Mouse (Mus musculus) cerebellum, adult 11 months (tissue): ENCODE measurements around the gene Cpox.

Experiments
- DNase-seq: peaks from one replicate; pipeline ENCODE4 v3.0.0; 2022

The Cpox gene

GRCm38 (mm10) chr16:58670643-58671042, 551 bp downstream of the Cpox start:
- DNase-seq: no peak

DNA sequence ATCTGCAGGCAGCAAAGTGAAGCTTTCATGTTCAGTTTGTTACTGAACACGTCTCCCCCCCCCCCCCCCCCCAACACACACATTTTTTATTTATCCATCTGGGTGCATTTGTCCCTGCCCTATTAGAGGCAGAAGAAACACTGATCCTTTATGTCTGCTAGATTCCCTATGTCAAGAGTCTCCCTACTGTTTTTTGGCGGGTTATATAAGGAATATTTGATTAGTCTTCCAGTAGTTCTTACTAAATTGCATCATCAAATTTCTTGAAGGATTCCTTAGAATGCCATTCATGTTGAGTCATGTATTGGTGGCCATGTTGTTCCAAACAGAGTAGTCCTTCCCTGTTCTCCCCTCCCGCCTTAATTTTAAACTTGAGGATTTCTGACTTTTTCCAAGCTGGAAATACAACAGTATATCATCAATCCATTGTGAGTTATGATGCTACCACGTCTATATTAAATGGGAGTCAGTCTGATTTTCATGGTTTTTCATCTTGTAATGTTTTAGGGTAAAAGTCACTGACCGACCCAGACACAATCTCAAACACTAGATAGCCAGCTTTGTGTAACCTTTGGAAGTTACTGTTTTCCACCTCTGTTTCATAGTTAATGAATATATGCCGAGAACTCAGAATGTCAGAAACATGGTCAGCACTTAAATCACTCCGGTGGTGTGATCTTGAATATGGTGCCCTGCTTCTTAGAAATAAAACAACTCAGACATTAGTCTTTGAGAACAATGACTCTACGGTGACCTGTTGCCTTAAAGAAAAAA, 1.3 kb downstream of the Cpox start:
- no peak for DNase-seq

GRCm38 (mm10) chr16:58672396-58672795, 2.3 kb downstream of the Cpox start:
- no peak for DNase-seq

- DNase-seq: no peak
Measured at GRCm38 (mm10) chr16:58673811-58674410, 3.8 kb downstream of the Cpox start.

DNA sequence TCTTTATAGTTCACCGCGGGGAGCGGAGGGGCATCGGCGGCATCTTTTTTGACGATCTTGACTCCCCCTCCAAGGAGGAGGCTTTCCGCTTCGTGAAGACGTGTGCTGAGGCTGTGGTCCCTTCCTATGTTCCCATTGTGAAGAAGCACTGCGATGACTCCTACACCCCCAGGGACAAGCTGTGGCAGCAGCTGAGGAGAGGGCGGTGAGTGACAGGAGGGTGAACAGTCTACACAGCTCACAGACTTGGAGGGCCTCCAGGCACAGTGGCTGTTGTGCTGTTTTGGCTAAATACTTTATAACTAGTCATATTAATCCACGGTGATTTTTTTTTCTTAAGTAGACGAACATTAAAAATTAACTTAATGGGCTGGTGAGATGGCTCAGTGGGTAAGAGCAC, 5.2 kb downstream of the Cpox start:
- no peak for DNase-seq

DNA sequence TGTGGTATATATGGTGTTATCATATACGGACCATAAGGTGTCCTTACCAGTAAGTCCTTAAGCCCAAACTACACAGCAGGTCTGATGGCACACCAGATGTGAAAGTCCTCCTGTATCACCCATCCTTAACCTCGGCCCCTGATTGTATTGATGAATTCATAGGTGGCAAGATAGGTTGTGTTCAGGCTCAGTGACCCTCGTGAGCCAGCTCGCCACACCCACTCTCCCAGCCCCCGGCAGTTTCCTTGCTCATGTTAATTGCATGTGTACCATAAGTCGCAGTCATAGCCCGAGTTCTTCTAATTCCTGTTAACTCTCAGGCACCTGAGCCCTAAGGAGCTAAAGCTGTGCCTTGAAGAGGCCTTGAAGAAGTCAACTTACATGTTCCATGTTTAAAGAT, 6.1 kb downstream of the Cpox start:
- no peak for DNase-seq

- no peak for DNase-seq
Measured at GRCm38 (mm10) chr16:58676633-58677032, 6.5 kb downstream of the Cpox start.

GRCm38 (mm10) chr16:58677491-58677890, 7.4 kb downstream of the Cpox start:
- DNase-seq: no peak

GRCm38 (mm10) chr16:58678660-58679059, 8.6 kb downstream of the Cpox start:
- no peak for DNase-seq

DNA sequence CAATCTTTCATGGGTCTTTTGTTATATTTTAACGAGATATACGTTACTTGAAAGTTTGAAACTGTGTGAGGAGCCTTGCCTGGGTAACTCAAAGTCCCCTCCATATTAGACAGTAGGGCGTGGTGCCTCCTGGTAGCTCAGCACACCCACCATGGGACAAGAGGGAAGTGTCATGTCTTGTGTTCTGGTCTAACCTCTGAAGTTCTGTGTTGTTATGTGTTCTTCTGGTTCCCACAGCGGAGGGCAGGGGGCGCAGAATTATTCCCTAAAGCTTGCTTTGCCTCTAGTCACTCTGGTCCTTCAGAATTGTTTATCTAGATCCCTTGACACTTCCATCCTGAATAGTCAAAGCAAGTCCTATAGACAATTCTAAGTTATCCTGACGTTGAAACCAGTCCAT, 12.0 kb downstream of the Cpox start:
- no peak for DNase-seq

DNA sequence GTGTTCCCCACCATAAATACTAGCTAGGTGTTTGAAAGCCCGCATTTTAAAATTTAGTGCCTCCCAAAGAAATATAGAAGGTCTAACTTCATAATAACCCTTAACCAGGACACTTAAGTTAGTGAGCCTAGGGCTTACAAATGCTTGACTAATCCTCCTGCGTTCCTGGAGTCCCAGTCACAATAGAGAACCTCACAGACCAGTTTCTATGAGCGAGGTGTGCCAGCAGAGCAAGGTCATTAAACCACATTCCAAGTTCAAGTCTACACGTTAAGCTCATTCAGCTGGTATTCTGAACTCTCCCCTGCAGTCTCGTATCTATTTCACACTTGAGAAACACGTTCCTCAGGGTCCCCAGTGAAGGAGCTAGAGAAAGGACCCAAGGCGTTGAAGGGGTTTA, 12.8 kb downstream of the Cpox start:
- DNase-seq: no peak

- DNase-seq: no peak
Measured at GRCm38 (mm10) chr16:58683911-58684310, 13.8 kb downstream of the Cpox start.

- no peak for DNase-seq
Measured at GRCm38 (mm10) chr16:58684537-58684936, 14.4 kb downstream of the Cpox start.

DNA sequence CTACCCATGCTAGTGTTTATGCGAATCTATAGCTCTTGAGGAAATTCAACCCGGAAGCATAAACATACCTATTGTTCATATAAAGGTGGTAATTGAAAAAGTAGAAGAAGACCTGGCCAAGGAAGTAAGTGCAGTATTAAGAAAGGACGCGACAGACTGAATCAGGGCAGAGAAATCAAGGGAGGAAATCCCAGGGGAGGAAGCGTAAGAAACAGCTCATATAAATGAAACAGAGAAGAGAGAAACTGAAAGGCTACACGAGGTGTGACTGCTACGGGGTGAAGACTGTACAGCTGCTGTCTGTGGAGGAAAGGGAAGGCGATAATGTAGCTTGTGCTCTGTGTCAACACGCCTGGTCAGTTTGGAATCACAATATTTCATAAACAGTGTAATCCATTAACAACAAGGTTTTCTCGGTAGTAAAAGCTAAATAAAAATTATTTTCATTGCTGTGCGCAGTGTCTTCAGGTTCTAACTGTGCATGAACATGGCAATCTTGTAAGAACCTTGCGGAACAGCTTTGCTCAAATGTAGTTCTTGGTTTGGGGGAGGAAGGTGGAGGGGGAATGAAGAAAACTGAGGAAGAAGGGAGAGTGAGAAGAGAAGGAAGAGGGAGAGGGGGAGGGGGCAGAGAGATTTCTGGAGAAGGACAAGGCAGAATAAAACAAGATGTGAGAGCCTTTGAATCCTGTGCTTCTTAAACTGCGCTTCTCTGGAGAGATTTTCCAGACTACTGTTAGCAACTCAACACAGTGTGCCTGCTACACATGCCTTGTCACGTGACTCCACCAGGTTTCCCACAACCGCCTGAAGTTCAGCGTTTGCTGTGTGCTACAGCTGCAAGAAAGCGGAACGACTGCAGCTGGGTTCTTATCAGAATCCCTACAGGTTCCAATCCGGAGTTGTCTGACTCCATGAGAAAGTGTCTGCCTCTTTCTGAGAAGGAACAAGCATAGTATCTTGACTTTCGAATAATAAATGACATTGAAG, 15.8 kb downstream of the Cpox start:
- DNase-seq: no peak

DNA sequence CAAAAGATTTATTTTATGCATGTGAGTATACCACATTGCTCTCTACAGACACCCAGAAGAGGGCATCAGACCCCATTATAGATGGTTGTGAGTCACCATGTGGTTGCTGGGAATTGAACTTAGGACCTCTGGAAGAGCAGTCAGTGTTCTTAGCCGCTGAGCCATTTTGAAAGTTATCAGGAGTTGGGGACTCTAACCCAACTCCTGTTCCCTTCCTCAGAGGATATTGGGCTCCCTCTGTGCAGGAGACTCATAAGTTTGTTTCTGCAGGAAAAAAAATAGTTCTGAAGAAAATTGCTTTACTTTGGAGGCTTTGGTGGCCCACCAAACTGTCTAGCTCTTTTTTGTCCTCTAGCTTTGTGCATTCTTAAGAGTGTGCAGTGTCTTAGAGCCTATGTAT, 18.4 kb downstream of the Cpox start:
- DNase-seq: no peak

DNA sequence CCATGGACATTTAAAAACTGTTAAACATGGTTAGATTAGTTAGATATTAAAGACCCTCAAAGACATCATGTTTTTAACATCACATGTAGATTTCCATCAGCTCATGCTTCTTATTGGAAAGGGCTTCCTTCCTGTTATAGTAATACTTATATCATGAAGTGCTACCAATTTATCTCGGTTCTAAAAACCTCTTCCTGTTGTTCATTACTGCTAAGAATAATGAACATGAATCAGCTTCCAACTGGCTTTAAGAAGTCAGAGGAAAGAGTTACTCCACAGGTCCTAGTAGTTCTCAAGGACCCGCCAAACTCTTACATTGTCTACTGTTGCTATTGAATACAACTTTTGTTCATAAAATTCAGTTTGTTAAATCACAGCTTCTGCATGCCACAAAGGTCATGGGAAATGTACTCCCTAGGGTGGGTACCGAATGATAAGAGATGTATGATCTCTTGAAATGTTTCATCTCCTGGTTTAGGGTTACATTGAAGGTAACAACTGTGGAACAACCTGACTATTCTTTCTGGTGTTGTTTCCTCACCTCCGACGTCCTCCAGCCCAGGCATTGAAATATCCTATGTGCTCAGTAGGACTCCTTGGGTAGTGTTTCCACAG, 19.6 kb downstream of the Cpox start:
- DNase-seq: no peak

GRCm38 (mm10) chr16:58690322-58690732, 20.2 kb downstream of the Cpox start:
- DNase-seq: no peak

DNA sequence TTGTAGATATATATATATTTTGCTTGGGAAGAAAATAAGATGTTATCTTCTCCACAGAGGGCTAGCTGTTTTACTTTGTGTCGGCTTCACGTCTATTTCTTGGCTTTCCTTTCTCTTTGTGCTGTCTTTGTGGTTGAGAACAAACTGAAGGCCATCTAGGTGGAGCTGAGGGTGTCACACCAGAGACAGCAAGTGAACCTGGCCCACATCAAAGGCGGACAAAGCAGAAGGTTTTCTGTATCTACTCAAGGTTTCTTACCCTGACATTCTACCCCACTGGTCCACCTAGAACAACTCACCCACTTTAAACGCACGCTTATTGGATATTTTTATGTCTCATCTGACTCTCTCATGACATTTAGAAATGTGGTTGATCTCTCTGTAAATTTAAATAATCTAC, 24.0 kb downstream of the Cpox start:
- DNase-seq: no peak

DNA sequence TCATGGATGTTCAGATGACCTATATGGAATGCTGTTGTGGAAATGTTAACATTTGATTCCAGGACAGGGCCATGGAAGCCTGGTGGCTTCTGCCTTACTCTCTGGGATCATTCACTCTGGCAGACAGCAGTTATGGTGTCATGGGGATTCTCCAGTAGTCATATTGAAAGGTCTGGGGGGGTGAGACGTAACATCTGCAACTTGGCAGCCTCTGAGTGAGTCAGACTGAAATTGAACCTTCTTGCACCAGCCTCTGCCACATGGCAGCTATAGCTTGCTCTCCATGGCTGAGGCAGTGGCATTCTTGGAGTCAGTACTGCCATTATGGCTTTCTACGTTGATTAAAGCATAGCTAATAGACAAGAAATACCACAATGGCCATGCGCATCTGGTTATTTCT, 26.7 kb downstream of the Cpox start:
- DNase-seq: no peak

DNA sequence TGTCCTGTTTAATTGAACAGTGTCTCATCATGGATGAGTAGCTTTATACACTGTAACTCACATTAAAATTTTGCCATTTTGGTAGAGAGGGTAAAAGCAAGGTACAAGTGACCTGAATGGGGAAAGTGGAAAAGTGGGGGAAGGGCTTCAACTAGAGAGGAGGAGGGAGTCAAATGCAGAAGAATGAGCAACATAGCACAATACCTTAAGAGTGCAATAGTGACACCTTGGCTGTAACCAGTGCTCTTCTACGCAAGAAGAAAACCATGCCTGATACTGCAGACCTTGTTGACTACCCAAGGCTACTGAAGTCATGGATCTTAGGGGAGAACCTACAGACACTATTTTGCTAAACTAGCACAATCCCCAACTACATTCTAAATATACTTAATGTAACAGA, 27.2 kb downstream of the Cpox start:
- DNase-seq: no peak

DNA sequence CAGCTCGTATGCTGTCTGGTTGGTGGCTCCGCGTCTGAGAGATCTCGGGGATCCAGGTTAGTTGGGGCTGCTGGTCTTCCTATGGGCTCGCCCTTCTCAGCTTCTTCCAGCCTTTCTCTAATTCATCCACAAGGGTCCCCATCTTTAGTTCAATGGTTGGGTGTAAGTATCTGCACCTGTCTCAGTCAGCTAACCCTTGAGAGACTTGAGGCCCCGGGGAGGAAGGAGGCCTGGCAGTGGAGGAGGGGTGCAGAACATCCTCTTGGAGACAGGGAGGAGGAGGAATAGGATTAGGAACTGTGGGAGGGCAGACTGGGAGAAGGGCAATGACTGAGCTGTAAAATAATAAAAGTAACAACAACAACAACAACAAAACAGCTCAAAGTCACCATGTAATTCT, 30.1 kb downstream of the Cpox start:
- no peak for DNase-seq

DNA sequence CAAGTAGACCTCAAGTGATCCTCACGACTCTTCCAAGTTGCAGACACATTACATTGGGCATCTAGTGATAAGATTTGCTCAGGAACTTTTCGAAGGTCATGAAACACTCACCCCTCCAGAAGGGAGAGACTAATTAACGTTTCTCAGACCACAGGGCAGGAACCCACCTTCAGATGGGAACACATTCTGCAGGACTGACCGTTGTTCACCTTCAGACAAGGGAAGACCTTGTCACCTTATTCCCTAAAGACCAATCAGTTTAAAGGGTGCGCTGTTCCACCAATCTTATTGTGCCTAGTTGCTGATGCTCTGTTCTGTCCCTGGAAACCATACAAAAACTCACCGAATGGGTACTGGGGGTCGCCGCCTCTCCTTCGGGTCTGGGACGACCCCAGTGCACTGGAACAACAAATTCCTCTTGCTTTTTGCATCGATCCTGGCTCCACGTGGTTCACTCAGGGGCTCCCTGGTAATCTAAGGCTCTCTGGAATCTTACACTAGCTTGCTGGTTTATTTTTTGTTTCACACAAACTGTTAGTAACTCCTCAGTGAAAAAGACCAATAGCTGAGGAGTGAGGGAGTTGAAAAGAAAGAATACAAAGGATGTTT, 30.8 kb downstream of the Cpox start:
- no peak for DNase-seq

DNA sequence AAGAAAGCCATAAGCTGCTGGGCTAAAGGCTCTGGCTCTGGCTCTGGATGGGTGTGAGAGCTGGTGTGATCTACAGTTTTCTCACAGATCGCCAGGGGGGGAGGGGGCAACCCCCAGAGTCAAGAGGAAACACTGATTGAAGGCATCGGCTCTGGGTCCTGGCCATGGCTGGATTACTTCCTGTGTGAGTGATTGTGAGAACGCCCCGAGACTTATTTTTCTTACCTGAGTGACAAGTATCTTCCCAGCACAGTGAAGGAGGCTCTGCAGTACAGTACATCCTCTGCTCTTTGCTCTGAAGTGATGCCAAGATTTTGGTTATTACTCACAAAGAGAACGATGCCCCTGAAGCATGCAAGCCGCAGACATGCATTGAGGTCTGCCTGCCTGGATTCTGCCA, 31.7 kb downstream of the Cpox start:
- no peak for DNase-seq
